Mouse (Mus musculus) cortical plate, adult 2 months (tissue): ENCODE measurements around the gene Nt5e.

Experiments
- CTCF ChIP-seq: fragments of 200-500 bp; IDR thresholded peaks from 2 replicates; pipeline ENCODE4 v1.5.1; 2011; ENCODE audit warnings: mild to moderate bottlenecking, control low read depth, low read length; ENCODE audit not compliant: insufficient read depth; ENCODE audit errors: extremely low read depth
- POLR2A ChIP-seq: fragments of 200-500 bp; IDR thresholded peaks from 2 replicates; pipeline ENCODE4 v1.6.1; 2011; ENCODE audit warnings: mild to moderate bottlenecking, low read length, control low read depth; ENCODE audit not compliant: insufficient read depth; ENCODE audit errors: extremely low read depth

- TF ChIP-seq POLR2A: no peak
- TF ChIP-seq CTCF: no peak
Observed at GRCm38 (mm10) chr9:88295798-88296197, 31.2 kb upstream of the Nt5e start.
